Mouse (Mus musculus): Measurements from ENCODE around the gene Gm5617.
"Not testable (repeated sequence)": the region's sequence is repeated elsewhere in the genome, so short reads cannot be mapped to it uniquely, and the experiment has no call there.

The Gm5617 gene

GRCm38 (mm10) chr9:48501192-48501591 is 6.0 kb downstream of the Gm5617 start:
- DNase-seq (ENCODE audit: low spot score): no peak

DNA sequence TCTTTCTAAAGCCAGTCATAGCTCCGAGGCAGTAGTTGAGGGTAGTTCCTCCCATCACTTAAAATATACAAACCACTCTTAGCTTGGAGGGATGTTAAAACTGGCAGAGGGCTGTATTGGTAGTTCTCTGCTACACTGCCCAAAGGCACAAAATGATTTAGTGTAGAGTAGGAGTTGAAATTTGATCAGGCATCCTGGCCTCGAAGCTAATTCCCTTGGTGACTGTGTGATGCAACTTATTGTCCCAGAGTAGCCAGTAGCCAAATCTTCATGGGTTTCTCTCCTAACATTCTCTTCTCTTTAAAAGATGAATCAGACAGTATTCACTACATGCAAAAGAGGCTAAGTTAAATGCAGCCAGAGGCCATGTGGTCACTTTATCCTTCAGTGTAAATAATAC is 7.8 kb downstream of the Gm5617 start:
- no peak for DNase-seq (ENCODE audit: low spot score)

- no peak for DNase-seq (ENCODE audit: low spot score)
These were observed 9.6 kb downstream of the Gm5617 start for GRCm38 (mm10) chr9:48504741-48505365.

- DNase-seq (ENCODE audit: low spot score): no peak
These were observed 14.9 kb downstream of the Gm5617 start for GRCm38 (mm10) chr9:48510134-48510533.

DNA sequence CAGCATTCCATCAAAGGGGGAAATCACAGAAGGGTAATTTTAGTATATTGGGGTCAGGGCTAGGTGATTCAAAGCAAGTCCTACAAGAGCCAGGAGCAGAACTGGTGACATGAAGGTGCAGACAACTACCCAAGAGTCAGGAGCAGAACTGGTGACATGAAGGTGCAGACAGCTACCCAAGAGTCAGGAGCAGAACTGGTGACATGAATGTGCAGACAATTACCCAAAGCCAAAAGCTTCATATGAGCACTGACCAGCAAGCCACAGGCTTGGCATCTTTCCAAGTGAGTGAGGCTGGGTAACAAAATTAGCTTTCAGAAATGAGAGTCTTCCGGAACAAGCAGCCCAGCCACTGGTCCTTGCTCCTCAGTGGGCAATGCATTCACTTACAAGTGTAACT is 20.1 kb downstream of the Gm5617 start:
- no peak for DNase-seq (ENCODE audit: low spot score)

DNA sequence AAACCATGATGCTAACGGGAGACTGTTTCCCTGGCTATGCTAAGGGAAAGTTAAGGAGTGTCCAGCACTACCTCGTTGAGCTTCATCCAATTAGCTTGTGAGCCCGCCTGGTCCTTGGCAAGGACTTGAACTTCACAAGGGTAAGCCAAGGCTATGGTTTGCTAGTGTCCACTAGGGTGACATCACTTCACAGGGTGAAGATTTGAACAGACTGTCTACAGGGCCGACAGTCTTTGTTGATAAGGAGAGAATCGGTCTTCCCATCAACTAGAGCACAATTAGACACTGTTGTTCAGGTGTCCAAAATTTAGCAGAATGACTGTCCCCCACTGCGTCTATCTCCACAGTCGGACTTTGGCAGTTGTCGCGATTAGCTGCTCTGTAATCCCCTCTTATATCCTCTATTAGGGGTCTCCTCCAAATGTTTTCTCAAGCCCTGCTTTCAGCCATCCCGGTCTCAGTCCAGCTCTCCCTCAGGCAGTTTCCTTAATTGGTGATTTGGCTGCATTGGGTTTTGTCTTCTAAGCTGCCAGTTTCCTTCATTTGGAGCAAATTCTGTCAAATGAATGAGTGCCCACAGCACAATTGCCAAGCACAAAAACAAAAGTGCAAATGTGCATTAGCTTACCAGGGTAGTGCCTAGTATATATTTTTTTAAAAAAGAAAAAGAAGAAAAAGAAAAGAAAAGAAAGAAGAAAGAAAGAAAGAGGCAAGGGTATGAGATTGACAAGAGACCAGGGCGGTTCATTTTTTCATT is 21.6 kb downstream of the Gm5617 start:
- no peak for DNase-seq (ENCODE audit: low spot score)

DNA sequence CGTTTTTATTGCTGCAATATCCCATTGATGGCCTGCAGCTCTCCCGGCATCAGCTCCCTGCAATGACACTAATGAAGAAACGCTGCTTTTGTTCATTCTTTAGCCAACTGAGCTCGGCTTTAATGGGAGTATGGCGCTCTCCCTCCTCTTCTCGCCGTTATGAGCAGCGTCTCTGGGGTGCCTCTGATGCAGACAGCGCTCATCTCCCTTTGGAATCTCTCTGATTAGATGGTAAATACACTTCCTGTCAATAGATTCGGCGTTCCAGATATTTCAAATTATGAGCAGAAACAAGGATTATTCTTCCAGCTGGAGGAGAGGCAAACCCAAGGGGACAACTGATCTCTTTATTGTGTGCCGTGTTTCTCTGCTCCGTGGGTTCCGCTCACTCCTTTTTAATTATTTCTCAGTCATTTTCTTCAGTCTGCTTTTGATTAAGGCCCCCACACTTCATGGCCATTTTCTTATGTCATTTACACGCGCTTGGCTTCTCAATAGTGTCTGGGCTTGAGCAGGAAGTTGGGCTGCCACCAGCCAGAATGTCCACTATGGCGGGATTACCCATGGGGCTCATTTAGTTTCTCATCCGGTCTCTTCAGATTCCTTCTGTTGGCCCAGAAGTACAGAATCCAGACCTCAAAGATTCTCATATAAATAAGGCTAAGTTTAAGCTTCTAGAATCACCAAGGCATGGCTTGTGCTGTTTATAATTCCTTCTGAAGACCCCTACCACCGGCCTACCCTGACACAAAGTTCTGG is 22.3 kb downstream of the Gm5617 start:
- no peak for DNase-seq (ENCODE audit: low spot score)

DNA sequence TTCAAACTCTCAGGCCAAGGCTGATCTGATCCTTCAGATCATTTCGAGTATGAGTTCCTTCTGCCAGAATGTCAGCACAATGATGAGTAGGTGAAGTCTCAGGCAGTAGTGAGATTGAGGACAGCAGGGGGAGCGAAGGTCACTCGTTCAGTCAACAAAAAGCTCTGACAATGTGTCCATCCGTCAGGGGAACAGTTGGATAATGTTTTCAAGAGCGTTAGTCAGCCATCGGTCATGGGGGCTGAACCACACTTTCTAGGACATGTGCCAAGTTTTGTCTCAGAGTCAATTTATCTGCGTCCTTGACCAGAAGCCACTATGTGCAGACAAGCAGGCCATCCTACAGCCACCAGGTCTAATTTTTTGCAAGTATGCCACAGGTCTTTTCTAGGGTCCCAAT is 25.2 kb downstream of the Gm5617 start:
- DNase-seq (ENCODE audit: low spot score): not testable (repeated sequence)

DNA sequence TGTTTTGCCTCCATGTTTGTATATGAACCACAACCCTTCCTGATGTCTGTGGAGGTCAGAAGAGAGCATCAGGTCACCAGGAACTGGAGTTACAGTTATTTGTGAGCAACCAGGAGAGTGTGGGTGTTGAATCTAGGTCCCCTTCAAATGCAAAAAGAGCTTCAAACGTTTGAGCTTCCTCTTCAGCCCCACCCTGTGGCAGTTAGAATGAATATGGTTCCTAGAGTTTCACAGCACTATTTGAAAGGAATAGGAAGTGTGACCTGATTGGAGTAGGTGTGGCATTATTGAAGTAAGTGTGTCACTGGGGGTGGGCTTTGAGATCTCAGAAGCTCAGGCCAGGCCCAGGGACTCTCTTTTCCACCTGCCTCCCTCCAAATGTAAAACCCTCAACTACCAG is 30.3 kb downstream of the Gm5617 start:
- no peak for DNase-seq (ENCODE audit: low spot score)

DNA sequence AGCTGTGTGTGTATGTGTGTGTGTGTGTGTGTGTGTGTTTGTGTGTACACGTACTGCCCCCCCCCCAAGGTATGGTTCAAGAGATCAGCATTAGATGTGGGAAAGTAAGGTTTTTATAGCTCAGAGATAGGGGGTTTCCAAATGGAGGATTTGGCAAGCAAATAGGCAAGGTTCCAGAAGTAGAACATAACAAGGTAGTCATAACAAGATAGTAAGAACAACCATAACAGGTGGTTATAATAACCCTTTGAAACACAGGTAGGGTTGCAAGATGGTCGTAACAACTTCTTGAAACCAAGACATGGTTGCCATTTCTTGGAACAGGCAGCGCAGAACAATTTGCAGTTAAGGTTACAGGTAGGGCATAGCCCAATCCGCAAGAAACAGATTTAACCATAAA is 31.3 kb downstream of the Gm5617 start:
- DNase-seq (ENCODE audit: low spot score): no peak

DNA sequence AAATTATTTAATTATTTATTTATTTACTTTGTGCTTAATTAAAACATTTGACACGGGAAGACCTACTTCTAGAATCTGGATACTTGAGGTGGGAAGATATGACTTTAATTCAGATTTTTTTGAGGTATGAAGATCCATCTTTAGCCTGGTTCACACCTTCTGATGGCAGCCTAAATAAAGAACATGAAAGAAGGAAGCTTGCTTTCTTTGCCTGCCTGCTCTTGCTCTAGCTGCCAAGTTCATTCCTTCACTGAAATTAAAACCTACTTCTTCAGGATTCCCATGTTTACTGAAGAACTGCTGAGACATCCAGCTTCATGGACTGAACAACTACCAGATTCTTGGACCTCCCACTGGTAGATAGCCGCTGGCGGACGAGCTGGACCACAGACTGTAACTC is 36.1 kb downstream of the Gm5617 start:
- no peak for DNase-seq (ENCODE audit: low spot score)

DNA sequence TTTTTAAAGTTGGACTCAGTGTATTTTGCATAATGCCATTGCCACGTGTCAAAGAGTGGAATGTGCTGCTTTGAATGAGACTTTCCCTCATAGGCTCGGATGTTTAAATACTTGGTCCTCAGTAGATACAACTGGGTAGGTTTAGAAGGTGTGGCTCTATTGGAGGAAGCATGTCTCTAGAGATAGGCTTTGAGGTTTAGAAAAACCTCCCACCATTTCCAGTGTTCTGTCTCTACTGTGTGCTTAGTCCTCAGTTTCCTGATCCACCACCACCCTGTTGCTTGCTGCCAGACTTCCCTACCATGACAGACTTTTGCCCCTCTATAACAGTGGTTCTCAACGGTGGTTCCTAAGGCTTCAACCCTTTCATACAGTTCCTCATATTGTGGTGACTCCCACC is 37.0 kb downstream of the Gm5617 start:
- DNase-seq (ENCODE audit: low spot score): no peak

GRCm38 (mm10) chr9:48532730-48533129 is 37.5 kb downstream of the Gm5617 start:
- DNase-seq (ENCODE audit: low spot score): no peak

- DNase-seq (ENCODE audit: low spot score): no peak
These were observed 41.2 kb downstream of the Gm5617 start for GRCm38 (mm10) chr9:48536414-48536813.

DNA sequence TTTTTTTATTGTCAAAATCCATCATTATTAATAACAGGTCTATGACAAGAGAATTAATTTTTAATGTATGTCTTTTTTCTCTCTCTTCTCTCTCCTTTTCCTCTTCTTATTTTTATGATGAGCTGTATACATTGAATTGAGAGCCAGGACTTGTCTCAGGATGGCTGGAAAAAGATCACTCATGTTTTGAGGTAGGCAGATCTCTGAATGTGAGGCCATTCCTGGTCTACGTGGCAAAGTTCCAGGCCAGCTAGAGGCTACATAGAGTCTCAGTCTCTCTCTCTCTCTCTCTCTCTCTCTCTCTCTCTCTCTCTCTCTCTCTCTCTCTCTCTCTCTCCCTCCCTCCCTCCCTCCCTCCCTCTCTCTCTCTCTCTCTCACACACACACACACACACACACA is 42.4 kb downstream of the Gm5617 start:
- not testable (repeated sequence) for DNase-seq (ENCODE audit: low spot score)

- peak; percentile 7 for DNase-seq (ENCODE audit: low spot score)
These were observed 42.9 kb downstream of the Gm5617 start for GRCm38 (mm10) chr9:48538044-48538645.

DNA sequence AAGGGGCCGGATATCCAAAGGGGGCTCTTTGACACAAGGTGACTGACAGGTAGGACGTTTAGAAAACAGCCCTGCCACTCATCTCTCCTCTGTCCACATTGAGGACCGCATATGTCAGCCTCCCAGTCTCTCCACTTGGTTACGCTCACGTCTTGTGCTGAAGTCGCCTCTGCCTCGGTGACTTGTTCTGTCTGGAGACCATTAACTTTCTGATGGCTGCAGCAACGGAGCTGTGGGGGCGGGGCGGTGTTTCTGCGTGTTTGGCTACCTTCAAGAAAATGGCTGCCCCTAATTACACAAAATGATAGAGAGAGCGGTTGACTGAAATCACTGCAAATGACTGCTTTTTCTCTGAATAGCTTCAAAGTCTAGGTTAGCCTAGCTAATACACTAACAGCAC is 43.4 kb downstream of the Gm5617 start:
- peak; percentile 38 for DNase-seq (ENCODE audit: low spot score)

Data from embryo, embryonic 10 days (tissue).